Mouse (Mus musculus) retina, embryonic 14.5 days (tissue): ENCODE data around the gene Abtb1.

Experiments used
- DNase-seq: peaks from one replicate; pipeline ENCODE4 v3.0.0-alpha.2; 2015; ENCODE audit warnings: low spot score

Abtb1 gene

DNA sequence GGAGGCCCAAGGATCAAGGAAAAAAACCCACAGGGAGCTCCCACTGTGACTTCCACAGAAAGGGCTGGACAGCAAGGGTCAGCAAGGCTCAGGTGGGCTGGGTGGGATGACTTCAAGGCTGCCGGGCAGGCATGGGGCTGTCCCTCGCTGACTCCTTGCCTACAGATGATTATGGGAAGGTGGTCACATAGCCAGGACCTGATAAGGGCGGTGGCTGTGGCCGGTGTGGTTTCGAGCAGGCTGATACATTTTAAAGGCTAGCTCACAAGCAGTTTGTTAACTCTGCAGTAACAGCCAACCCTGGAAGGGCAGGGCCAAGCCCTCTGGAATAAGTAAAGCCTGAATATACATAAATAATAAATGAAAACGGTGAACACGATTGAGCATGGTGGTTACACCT, 38.7 kb downstream of the Abtb1 start:
- no peak for DNase-seq

DNA sequence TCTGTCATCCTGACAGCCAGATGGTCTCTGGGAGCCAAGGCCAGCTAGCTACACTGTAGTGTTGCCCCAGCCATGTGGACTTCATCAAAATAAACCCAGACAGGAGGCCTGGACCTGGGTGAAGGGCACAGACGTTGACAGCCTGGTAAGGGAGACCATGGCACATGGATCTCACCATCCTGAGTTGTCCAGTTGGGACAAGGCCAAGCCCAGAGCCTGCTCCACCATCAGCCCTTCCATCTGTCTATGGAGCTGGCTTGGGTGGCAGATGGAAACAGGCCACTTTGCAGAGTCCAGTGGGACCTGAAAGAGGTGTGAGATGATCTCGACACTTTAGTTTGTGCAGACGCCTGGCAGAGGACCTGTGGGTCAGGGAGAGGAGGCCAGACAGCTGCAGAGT, 41.0 kb downstream of the Abtb1 start:
- DNase-seq, result no peak

DNA sequence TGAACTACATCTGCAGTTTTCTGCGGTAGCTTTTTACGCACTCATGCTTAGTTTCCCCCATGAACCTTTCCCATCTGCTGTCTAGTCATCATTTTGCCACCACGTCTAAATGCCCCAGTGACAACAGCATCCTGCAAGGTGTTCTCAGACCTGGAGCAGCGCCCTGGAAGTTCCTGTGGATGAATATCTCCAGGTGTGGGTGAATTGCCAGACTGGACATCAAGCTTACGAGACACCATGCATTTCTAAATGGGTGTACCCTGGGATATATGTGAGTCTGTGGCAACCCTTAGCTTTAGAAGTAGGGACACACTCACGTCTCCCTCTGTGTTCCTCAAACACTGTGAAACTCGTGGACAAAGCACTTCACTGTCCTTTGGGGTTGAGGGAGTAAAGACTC, 41.6 kb downstream of the Abtb1 start:
- DNase-seq, result no peak

DNA sequence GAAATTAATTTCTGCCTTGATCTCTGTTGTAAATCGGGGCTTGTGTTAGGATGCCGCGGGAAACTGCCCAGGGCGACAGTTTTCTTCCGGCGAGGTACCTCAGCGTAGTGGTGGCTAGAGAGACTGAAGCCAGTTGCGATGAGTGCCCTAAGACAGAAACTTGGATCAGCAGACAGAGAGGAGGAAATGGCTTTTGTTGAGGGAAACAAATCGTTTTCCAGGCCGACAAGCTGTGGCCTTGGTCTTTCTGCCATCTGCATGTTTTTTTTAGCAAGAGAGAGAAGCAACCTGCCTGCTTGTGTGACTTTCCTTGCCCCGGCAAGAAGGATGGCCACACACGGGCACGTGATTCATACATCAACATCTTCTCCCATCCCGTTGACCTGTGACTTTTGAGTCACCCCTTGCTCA, 47.2 kb downstream of the Abtb1 start:
- no peak for DNase-seq

DNA sequence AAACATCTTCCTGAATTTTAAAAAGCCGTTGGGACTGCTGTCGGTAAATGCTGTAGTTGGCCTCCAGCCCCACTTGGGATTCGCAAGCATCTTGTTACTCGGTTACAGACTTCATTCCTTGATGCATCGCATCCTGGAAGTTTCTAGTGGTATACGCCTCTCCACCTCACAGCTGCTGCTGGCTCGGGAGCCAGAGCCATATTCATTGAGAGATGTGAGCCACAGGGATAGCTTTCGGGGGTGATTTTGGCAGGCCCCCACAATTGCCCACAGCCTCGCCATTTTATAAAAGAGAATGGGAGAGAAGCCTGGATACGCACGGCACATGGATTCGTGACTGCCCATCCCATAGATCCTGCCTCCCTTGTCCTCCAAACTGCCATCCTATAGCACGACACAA, 47.9 kb downstream of the Abtb1 start:
- DNase-seq, result no peak

DNA sequence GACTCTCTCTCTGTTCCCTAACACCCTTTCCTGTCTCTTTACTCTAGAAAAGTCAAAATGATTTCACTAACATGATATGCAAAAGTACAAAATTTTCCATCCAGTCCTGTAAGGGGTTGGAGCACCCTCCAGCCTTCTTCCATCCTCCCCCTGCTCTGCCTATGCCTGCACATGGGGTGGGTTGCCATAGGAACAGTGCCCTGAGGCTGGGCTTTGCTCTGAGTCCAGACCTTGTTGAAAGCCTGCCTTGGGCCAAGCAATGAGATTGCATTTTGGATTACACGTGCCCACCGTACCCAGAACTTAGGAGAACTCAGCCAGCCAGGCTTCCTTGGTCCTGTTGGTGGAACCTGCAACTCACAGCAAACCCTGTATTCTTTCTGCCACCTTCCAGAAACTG, 48.5 kb downstream of the Abtb1 start:
- DNase-seq, result peak; percentile 57

DNA sequence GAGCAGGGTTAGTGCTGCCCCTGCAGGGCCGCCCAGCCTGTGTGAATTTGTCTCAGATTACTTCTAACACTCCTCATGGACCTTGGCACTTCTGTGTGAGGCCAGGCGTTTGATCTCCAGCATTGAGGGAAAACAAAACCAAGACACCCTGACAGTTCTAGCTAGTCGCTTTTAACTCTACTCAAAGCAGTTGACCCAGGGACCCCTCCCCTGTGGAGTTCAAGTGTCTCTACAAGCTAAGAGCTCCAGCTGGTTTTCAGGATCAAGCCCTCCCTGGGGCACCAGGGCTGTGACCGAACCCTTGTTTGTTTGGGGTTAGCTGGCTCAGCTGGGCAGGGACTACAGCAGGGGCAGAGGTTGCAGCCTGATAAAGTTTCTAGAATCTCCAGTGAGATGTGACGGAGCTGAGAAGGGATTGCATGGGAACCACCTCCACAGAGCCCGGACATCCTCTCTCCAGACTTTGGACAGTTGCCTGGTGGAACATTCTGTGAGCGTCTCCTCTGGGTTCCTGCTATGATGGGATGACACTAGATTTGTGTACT, 49.6 kb downstream of the Abtb1 start:
- no peak for DNase-seq

DNA sequence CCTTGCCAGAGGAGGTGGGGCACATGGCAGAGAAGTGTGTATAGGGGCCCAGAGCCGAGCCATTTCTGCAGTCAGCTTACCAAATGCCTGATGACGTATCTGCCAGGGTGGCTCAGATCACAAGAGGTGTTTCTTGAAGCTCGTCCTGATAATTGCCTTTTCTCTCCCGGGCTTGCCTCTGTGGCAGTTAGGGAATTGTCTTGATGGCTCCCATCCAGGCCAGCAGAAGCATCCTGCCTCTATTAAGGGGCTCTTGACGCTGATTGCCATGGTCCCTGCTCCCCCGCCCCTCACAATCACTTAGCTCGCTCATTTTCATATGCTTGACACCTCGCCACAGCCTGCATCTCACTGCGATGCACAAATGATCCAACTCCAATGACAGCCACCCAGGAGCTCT, 50.5 kb downstream of the Abtb1 start:
- DNase-seq, result no peak

DNA sequence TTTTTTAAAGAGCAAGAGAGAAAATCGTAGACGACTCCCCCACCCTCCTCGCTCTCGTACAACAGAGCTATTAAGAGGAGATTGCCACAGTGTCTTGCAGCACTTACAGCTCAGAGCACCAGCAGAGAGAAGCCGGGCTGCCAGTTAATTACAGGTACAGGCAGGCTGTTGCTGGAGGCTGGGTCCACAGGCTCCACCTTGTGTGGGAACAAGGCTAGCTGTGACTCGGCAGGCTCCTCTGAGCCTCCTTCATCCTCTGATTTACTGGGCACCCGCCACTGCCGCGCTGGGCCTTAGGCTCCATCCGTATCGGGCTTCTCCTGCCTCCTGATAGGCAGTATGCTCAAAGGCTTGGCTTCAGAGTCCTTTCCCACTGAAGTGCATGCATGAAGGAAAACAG, 53.6 kb downstream of the Abtb1 start:
- no peak for DNase-seq

DNA sequence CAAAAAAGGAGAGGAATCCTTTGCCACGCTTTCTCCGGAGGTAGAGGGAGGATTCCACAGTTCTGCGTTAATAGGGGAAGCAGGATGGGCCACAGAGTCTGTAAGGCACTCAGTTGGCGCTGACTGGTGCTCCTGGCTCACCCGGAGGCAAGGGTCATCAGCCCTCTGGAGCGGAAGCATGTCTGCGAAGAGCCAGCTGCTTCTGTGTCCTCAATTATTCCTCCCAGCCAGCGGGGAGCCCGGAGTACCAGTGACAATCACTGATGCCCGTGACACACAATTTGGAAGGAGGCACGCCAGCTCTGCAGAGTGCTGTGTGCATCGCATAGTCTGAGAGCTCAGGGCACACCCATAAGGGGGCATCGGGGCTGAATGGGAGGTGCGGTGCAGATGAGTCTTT, 54.3 kb downstream of the Abtb1 start:
- peak; percentile 78 for DNase-seq

DNA sequence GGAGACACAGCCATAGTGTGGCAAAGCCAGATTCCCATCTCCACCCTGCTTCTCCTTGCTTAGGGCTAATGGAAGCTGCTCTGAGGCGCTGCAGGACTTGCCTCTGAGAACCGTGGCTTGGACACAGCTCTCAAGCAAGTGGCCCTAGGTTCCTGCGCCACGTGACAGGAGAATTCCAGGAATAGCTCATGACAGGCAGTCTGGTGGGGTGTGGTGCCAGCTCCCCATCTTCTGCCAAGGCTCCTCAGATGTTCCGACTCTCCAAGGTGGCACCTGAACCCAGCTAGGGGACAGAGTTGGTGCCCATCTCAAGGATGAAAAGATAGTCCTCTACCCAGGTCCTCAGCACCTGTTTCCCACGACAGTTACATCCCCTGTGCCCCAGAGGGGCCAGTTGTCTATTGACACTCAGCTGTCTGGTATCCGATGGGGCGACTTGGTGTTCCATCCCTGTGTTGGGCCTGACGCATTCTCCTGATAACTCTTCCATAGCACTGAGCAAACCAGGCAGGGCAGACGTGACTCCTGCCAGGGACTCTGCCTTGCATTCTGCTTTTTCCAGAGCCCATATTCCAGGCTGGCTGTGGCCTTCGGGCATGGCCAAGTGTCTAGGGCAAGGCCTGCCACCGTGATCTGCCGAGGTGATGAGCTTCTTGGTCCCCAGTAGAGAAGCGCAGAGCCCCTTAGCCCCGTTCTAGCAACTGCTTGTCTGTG, 54.9 kb downstream of the Abtb1 start:
- DNase-seq, result no peak
